Mouse (Mus musculus) liver, embryonic 14.5 days (tissue): ENCODE data around the gene Ccdc24.

Experiments used
- CTCF ChIP-seq: IDR thresholded peaks from 2 replicates; pipeline ENCODE4 v1.5.1; 2016; ENCODE audit warnings: antibody characterized with exemption, low read depth, control low read depth
- EP300 ChIP-seq: IDR thresholded peaks from 2 replicates; pipeline ENCODE4 v1.6.1; 2016; ENCODE audit warnings: antibody characterized with exemption, low read depth

DNA sequence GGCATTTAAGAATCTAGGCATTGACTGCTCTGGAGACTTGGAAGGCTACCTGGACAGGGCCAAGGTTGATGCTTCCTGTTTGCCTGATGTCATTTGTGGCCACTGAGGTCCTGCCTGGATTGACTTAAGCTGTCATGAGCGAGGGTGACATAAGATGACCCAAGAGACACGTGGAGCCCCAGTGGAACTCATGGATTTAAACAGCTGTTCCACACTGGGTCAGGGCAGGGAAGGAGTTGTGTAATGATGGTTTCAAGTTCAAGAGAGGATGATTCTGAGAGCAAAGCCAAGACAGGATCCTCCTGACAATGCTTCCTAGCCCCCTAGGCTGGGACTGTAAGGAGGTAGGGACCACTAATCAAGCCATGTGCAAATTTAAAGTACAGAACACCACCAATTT lies 40.9 kb downstream of the Ccdc24 start:
- no peak for TF ChIP-seq CTCF
- no peak for TF ChIP-seq EP300
